Mouse (Mus musculus): Measurements from ENCODE around the gene Paqr8.

DNA sequence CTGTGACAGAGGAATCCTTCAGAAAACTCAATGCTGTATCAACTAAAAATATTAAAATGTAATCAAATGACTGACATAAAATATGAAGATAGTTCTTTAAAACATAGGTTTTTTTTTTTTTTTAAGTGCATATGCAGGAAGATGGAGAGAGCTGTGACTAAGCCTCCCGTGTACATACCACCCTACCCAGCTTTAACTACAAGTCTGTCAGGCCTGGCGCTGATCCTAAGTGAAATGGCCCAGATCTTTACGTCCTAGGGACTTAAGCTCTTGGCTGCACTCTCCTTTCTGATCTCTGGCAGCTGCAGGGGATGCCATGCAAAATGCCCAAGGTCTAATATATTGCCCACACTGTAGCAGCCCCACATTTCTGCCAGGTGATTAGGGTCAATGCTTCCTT is 29.6 kb upstream of the Paqr8 start:
- TF ChIP-seq SIN3A (IDR thresholded peaks at IDR 0.05; ENCODE audit: low read length) (no peak), CTCF (IDR thresholded peaks at IDR 0.05 in 2 of 3, conservative IDR thresholded peaks at IDR 0.05 in 1 of 3; ENCODE audit: control insufficient read depth in 1 of 3, insufficient read depth in 1 of 3, low read depth in 2 of 3, low read length in 3 of 3, poor library complexity in 1 of 3, severe bottlenecking in 1 of 3) (no peak)
